Mouse (Mus musculus): Measurements from ENCODE around the gene Fbxo39.

Fbxo39 gene

GRCm38 (mm10) chr11:72362347-72362741 is 48.1 kb downstream of the Fbxo39 start, which contains the start of gene Tekt1:
TSS of gene Tekt1 (minus strand) at chr11:72362442.
- in situ Hi-C loops (cut with MboI): no loop called here

DNA sequence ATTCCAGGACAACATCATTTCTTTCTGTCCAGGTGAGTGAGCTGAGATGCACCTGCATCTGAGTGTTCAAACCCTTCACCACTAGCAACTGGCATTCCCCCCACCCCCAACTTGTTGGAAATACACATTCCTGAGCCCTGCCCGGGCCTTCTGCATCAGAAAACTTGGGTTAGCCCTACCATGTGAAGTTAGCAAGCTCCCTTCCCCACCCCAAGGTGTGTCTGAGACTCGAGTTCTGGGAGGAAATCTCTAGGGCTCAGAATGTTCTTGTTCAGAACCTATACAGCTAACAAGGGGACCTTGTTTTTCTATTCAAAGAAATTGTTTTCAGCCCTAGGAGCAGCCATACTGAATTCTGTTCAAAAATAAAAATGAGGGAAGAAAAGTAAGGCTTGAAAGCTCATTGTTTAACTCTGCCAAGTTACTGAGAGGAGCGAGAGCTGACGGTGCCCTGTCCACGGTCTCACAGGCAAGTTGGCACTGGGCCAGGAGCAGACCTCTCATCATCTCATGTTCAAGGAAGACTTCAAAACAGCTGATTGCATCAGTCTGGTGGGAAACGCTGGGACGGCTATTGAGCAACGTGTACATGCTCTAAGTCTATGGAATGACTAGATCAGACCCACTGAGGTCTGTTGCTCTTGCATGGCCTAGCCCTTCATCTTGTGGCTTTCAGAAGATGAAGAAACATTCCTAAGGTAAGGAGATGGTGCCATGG is 49.4 kb downstream of the Fbxo39 start:
- in situ Hi-C loops (cut with MboI): no loop called here

GRCm38 (mm10) chr11:72364526-72364925 is 50.3 kb downstream of the Fbxo39 start:
- in situ Hi-C loops (cut with MboI): no loop called here

GRCm38 (mm10) chr11:72366126-72366525 is 51.9 kb downstream of the Fbxo39 start:
- in situ Hi-C loops (cut with MboI): no loop called here

GRCm38 (mm10) chr11:72367934-72368674 is 53.9 kb downstream of the Fbxo39 start:
- in situ Hi-C loops (cut with MboI): no loop called here

Measured in mature B cell (primary cell).